Mouse (Mus musculus): ENCODE data around the gene Sgca. TPM values are rescaled to one million over a fixed set of nuclear protein-coding genes. Genes with fewer than 3 reads are reported as not detected.
"Not testable (repeated sequence)": the region's sequence is repeated elsewhere in the genome, so short reads cannot be mapped to it uniquely, and the experiment has no call there.

Gene Sgca
- polyA plus RNA-seq (2011; ENCODE audit: insufficient read length, low read depth, missing spikeins) = not detected in 2 replicates

- Histone ChIP-seq H3K27ac (ENCODE audit: insufficient read depth, low read length) (no peak within 1 kb of the TSS), H3K4me3 (ENCODE audit: insufficient read depth, low read length) (no peak within 1 kb of the TSS), H3K4me1 (ENCODE audit: control insufficient read depth, insufficient read depth, low read length) (no peaks in the 10 kb centered on the region)
- no peak for TF ChIP-seq CTCF (IDR thresholded peaks at IDR 0.05; ENCODE audit: borderline replicate concordance, insufficient read depth, low read length)
Observed at GRCm38 (mm10) chr11:94976199-94976598, at the start of gene Sgca. Sgca (minus strand) TSS chr11:94976327.

DNA sequence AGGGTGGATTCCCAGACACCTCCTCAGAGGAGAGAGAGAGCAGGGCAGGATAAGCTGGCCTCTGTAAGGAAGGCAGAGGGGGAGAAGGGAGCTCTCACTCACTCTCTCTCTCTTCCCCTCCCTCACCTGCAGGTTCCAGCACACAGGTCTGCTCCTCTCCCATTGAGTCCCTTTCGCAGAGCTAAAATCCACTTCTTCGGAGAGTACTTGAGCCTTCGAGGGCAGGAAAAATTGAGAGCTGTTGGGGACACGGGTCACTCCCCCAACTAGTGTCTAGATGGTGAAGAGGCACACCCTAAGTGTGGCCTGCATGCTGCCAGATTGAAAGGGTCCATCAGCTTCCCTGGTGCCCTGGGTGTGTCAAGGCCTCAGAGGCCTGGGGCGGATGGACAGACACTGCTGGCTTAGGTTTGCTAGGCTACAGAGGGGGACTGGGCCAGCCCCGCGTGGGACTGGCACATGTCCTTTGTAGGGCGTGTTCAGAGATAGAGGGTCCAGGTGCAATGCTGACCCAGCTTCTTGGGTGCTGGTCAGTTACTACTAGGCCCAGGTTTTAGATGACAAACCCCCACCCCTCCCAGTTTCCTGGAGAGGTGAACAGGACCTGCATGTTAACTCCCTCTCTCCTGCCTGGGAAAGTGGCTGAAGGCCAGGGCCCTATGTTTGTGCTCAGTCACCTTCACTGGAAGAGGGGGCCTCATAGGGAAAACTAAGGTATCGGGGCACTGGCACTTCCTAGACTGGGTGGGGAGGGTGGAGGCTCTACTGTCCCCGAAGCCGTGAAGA is 49.3 kb upstream of the Sgca start:
- no peak for TF ChIP-seq CTCF (IDR thresholded peaks at IDR 0.05; ENCODE audit: borderline replicate concordance, insufficient read depth, low read length)
- no peak for TF ChIP-seq POLR2A (IDR thresholded peaks at IDR 0.05; ENCODE audit: low read depth, low read length)
- H3K4me3 ChIP-seq (ENCODE audit: insufficient read depth, low read length) = no peak overlapping the region
- no peaks in the 10 kb centered on the region for H3K4me1 ChIP-seq (ENCODE audit: control insufficient read depth, insufficient read depth, low read length)
- H3K27ac ChIP-seq (ENCODE audit: insufficient read depth, low read length) = no peak overlapping the region

GRCm38 (mm10) chr11:95024439-95025184 is 48.5 kb upstream of the Sgca start:
- Histone ChIP-seq H3K27ac (ENCODE audit: insufficient read depth, low read length) (no peak overlapping the region), H3K4me1 (ENCODE audit: control insufficient read depth, insufficient read depth, low read length) (no peaks in the 10 kb centered on the region), H3K4me3 (ENCODE audit: insufficient read depth, low read length) (no peak overlapping the region)
- no peak for TF ChIP-seq POLR2A (IDR thresholded peaks at IDR 0.05; ENCODE audit: low read depth, low read length)
- no peak for TF ChIP-seq CTCF (IDR thresholded peaks at IDR 0.05; ENCODE audit: borderline replicate concordance, insufficient read depth, low read length)

DNA sequence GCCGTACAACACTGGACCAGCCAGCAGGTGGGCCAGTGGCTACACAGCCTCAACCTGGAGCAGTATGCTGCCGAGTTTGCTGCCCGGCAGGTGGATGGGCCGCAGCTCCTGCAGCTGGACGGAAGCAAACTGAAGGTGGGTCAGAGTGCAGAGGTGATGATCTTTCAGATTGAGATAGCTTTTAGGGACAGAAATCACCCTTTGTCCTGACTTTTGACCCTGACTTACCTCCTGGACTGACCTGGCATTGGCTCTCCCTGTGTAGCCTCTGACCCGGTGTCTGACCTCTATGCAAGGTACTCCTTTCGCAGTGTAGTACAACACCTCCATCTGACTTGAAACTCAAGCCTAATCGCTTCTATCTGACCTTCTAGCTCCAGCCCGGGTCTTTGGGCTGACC is 47.4 kb upstream of the Sgca start:
- Histone ChIP-seq H3K4me3 (ENCODE audit: insufficient read depth, low read length) (no peak overlapping the region), H3K4me1 (ENCODE audit: control insufficient read depth, insufficient read depth, low read length) (no peaks in the 10 kb centered on the region), H3K27ac (ENCODE audit: insufficient read depth, low read length) (no peak overlapping the region)
- TF ChIP-seq POLR2A (IDR thresholded peaks at IDR 0.05; ENCODE audit: low read depth, low read length) (no peak), CTCF (IDR thresholded peaks at IDR 0.05; ENCODE audit: borderline replicate concordance, insufficient read depth, low read length) (no peak)

- no peak for TF ChIP-seq CTCF (IDR thresholded peaks at IDR 0.05; ENCODE audit: borderline replicate concordance, insufficient read depth, low read length)
- no peak for TF ChIP-seq POLR2A (IDR thresholded peaks at IDR 0.05; ENCODE audit: low read depth, low read length)
- no peak overlapping the region for H3K27ac ChIP-seq (ENCODE audit: insufficient read depth, low read length)
- no peaks in the 10 kb centered on the region for H3K4me1 ChIP-seq (ENCODE audit: control insufficient read depth, insufficient read depth, low read length)
- no peak overlapping the region for H3K4me3 ChIP-seq (ENCODE audit: insufficient read depth, low read length)
Observed at GRCm38 (mm10) chr11:95022237-95022992, 46.3 kb upstream of the Sgca start.

- Histone ChIP-seq H3K4me1 (ENCODE audit: control insufficient read depth, insufficient read depth, low read length) (no peaks in the 10 kb centered on the region), H3K27ac (ENCODE audit: insufficient read depth, low read length) (no peak overlapping the region), H3K4me3 (ENCODE audit: insufficient read depth, low read length) (no peak overlapping the region)
- TF ChIP-seq POLR2A (IDR thresholded peaks at IDR 0.05; ENCODE audit: low read depth, low read length) (no peak), CTCF (IDR thresholded peaks at IDR 0.05; ENCODE audit: borderline replicate concordance, insufficient read depth, low read length) (no peak)
Observed at GRCm38 (mm10) chr11:95015484-95015883, 39.4 kb upstream of the Sgca start.

GRCm38 (mm10) chr11:95012487-95012886 is 36.4 kb upstream of the Sgca start:
- peaks cover 4% of the 10 kb centered on the region; the same call in 1 of the 2 replicates for H3K4me1 ChIP-seq (ENCODE audit: control insufficient read depth, insufficient read depth, low read length)
- no peak overlapping the region for H3K27ac ChIP-seq (ENCODE audit: insufficient read depth, low read length)
- no peak for TF ChIP-seq CTCF (IDR thresholded peaks at IDR 0.05; ENCODE audit: borderline replicate concordance, insufficient read depth, low read length)
- TF ChIP-seq POLR2A (IDR thresholded peaks at IDR 0.05; ENCODE audit: low read depth, low read length) = no peak
- no peak overlapping the region for H3K4me3 ChIP-seq (ENCODE audit: insufficient read depth, low read length)

DNA sequence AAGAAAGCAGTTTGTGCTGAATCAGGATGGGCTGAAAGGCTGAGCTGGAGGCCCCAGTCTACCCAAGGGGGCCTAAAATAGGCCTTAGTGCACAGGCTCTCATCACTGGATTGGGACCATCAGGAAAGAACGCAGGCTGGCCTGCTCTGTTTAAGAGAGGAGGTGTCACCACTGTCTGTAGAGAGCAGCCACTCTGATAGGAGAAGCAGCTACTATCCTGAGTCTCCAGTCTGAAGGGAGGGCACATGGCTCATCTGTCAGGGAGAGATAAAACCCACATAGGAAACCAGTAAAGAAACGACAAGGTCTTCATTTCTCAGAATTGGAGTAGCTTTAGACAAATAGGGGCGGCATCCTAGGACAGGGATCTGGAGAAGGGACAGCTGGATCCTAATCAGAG is 35.9 kb upstream of the Sgca start:
- no peak overlapping the region for H3K27ac ChIP-seq (ENCODE audit: insufficient read depth, low read length)
- peaks cover 4% of the 10 kb centered on the region; the same call in 1 of the 2 replicates for H3K4me1 ChIP-seq (ENCODE audit: control insufficient read depth, insufficient read depth, low read length)
- no peak overlapping the region for H3K4me3 ChIP-seq (ENCODE audit: insufficient read depth, low read length)
- TF ChIP-seq POLR2A (IDR thresholded peaks at IDR 0.05; ENCODE audit: low read depth, low read length) (no peak), CTCF (IDR thresholded peaks at IDR 0.05; ENCODE audit: borderline replicate concordance, insufficient read depth, low read length) (no peak)

DNA sequence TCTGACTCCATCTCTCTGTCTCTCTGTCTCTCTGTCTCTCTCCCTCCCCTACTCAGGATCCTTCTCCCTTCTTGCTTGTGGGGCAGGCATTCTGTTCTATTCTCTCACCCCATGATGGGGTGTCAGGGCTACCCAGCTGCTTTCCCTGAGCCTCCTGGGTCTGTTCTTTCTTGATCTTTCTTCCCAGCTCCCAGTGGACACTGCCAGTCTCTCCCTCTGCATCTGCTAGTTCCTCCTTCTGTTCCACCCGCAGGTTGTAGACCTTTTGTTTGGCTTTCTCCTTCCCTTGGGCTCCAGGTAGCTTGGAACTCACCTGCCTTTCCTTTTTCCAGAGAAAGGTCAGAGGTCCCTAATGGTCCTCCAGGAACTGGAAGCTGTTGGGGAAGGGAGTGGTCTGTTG is 35.3 kb upstream of the Sgca start:
- H3K4me1 ChIP-seq (ENCODE audit: control insufficient read depth, insufficient read depth, low read length) = peaks cover 4% of the 10 kb centered on the region; the same call in 1 of the 2 replicates
- TF ChIP-seq CTCF (IDR thresholded peaks at IDR 0.05; ENCODE audit: borderline replicate concordance, insufficient read depth, low read length) (no peak), POLR2A (IDR thresholded peaks at IDR 0.05; ENCODE audit: low read depth, low read length) (no peak)
- no peak overlapping the region for H3K4me3 ChIP-seq (ENCODE audit: insufficient read depth, low read length)
- H3K27ac ChIP-seq (ENCODE audit: insufficient read depth, low read length) = no peak overlapping the region

DNA sequence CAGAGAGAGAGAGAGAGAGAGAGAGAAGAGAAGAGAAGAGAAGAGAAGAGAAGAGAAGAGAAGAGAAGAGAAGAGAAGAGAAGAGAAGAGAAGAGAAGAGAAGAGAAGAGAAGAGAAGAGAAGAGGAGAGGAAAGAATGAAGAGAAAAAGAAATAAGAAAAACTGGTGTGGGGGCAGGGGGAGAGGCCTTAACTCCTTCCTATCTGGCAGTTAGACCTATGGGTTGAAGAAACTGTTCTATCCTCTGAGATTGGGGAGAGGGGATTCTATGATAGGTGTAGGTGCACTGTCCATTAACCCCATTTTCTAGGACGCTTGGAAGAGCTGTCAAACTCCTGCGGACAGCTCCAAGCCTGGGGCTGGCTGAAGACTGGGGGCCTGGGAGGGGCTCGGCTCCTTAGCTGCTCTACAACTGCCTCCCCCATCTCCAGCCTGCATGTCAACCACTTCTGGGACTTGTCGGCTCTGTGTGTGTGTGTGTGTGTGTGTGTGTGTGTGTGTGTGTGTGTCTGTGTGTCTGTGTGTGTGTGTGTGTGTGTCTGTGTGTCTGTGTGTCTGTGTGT is 34.8 kb upstream of the Sgca start:
- not testable (repeated sequence) for H3K4me1 ChIP-seq (ENCODE audit: control insufficient read depth, insufficient read depth, low read length); H3K27ac ChIP-seq (ENCODE audit: insufficient read depth, low read length)
- peak overlapping the region; percentile 32; the same call in 1 of the 2 replicates for H3K4me3 ChIP-seq (ENCODE audit: insufficient read depth, low read length)
